Mouse (Mus musculus): ENCODE results near the gene Eef1akmt2.

Gene Eef1akmt2

DNA sequence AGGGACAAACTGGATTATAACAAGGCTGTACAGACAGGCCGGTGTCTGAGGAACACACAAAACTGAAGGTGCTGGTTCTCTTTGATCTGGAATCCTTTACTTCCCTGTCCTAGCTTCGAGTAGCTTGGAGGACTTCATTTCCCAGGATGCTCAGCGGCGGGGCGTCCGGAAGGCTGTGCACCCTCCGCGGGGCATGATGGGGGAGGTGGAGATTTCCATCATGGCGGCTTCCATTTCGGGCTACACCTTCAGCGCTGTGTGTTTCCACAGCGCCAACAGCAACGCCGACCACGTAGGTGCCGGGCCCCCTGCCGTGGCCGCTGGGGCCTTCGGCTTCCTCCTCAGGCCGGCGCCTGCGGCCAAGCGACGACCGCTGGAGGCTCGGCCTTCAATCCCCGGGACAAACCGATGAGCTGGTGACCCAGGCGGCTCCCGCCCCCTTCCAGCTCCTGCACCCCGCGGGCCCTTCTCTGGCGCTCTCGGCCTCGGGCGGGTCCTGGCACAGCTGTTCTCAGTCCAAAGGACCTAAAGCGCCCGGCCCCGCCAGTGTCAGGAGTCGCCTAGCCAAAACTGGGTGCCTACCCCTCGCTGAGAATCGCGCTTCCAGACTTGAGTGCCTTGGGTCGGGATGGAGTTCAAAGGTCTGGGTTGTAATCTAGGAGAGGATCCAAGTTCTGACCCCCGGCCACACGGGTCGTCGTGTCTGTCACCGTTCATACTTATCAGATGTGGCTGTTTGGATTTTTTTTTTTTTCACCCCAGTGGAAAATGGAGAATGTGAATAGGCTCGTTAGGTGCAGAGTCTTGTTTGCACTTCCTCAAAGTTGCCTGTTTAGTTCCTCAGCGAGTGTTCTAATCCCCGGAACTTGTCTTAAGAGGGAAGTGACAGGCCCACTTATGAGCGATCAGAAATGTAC, 6.8 kb upstream of the Eef1akmt2 start, which contains the start of gene Abraxas2:
Gene Abraxas2 (plus strand): TSS at position 184 of the 917 bp plus-strand sequence.
- peak; percentile 94 for DNase-seq

DNA sequence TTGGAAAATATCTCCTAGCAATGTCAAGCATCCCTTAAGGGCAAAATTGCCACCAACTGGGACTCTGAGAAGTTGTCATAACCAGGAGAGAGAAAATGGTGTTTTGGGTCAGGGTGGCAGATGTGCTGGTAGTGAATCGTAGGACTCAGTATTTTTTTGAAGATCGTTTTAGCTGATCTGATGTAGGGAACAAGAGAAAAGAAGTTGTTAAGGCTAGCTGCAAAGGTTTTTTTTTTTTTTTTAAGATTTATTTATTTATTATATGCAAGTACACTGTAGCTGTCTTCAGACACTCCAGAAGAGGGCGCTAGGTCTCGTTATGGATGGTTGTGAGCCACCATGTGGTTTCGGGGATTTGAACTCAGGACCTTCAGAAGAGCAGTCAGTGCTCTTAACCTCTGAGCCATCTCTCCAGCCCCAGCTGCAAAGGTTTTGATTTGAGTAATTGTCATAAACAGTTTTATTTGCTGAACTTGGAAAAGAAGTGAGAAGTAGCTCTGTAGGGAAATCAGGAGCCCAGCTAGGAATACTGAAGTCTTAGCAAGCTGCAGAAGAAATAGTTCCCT, 5.7 kb upstream of the Eef1akmt2 start:
- no peak for DNase-seq

DNA sequence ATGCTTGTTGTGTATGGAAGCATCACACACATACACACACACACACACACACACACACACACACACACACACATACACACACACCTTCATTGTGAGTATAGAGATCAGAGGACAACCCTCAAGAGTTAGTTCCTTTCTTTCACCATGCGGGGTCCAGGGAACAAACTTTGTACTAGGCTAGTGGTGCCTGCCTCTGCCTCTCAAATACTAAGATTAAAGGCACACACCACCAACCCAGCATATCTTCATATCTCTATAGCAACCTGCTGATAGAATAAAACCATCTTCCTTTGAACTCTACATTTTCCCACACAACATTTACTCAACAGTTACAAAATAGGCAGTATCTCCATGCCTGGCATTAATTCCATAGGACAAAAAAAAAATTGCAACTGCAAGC, 3.6 kb upstream of the Eef1akmt2 start:
- no peak for DNase-seq

DNA sequence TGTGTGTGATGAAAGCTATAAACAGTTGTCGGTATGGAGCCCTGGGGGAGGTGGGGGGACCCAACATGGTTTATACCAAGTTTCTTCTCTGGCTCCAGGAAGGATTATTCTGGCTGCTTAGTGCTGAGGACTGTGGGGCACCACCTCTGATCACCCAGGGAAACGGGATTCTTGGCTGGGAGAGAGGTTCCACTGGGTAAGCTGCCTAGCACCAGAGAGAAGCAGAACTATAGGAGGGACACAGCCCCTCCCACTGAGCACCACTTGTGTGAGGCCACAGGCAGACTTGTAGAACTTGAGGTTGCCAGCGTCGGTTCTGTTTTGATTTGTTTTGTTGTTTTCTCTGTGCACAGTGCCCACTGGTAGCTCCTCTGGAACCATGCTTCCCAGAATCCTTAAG, 1.5 kb upstream of the Eef1akmt2 start:
- DNase-seq, result no peak

DNA sequence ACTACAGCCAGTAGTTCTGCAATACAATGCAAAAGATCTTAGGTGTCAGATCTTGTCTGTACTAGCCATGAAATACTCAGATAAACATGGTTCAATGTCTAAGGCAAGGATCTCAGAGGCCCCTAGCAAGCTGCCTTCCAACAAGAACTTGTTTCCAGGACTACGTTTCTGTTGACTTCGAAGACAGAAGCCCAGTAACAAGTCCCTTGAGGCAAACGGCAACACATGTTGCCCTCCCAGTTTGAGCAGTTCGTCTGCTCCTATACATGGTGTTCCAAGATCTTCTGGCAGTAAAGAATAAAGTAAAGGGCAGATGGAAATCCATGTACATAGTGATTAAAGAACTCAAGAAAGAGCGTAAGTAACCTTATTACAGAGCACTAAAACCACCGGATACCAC, 888 bp upstream of the Eef1akmt2 start:
- DNase-seq, result no peak

DNA sequence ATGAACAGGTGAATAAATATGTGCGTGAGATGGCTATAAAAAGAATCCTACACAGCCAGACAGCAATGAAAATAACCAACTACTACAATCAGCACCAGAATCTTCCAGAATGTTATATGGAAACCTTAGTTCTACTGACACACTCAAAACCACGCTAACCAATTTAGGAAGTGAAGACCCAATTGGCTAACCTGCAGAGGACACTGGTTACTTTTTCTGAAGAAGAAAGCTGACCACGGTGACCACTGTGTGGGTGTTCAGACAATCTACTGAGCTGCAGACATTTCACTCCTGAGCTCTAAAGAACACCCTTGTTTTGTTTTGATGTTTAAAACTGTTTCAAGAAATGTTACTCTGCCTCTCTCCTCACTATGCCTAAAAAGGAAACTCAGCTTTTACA, 9.3 kb downstream of the Eef1akmt2 start:
- no peak for DNase-seq

DNA sequence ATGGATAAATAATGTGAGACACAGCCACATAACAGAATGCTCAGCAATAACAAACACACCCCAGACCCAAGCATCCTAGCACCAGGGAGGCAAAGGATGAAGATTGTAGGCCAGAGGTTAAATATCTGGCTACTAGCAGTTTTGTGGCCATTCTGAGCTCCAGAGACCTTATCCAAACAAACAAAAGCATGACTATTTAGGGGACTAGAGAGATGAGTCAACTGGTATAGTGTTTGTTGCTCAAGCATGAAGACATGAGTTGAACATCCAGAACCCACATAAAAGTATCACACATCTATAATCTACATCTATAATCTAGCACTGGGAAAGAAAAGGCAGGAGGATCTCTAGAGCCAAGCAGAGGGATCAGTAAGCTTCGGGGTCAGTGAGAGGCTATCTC, 10.0 kb downstream of the Eef1akmt2 start:
- DNase-seq, result no peak

DNA sequence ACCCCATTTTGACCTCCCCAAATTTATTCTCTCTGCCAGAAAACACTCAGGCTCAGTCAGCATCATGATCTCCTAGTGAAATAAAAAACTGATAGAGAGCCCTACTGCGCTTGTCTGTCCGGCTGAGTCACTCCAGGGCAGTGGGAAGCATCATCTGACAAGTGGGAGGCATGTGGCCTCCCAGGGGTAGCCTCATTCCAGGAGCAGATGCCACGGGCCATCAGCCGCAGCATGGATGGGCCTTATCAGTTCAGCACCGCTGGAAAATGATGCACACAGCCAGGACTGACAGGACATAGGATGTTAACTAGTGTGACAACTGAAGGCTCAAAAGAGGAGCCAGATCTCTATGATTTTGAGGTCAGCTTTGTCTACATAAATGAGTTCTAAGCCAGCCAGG, 11.2 kb downstream of the Eef1akmt2 start:
- no peak for DNase-seq

DNA sequence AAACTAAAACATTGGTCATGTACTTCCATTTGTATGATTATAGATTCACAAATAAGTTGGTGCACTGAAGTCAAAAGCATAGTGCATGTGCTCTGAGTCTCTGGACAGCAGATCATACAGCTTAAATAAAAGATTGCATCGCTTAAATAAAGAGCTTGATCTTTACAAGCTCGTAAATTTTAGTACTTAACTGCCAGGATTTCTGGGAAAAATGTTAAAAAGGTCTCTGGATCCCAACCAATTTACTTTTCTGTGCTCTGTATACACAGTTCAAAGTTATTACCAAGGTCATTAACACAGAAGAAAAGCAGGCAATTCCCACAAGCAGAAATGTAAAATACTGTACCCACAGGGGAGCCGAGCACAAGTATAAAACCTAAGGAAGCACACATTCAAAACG, 21.5 kb downstream of the Eef1akmt2 start:
- DNase-seq, result no peak

DNA sequence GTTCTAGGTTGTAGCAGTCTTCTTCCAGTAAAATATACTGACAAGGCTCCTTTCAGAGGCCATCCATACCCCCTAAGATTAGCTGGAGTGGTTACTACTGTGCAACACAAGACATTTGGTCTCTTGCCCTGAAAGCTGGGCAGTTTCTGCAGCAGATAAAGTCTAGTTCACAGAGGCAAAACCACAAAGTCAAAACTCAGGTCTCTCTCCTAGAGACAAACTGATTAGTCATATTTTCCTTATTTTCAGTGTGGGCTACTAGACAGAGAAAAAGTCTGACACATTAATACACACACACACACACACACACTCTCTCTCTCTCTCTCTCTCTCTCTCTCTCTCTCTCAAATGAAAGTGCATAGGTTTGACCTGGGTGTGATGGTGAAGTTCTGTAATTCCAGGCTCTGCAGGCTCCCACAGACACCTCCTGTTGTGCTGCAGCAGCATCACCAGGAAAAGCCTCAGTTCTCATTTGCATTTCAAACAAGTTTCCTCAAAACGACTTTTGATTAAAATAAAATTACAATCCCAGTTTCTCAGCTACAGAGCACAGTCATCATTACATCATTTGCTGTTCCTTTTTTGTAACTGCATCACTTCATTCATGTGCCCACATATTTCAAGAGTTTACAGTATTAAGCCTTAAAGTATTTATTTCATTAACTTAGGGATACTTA, 28.0 kb downstream of the Eef1akmt2 start:
- DNase-seq, result no peak

DNA sequence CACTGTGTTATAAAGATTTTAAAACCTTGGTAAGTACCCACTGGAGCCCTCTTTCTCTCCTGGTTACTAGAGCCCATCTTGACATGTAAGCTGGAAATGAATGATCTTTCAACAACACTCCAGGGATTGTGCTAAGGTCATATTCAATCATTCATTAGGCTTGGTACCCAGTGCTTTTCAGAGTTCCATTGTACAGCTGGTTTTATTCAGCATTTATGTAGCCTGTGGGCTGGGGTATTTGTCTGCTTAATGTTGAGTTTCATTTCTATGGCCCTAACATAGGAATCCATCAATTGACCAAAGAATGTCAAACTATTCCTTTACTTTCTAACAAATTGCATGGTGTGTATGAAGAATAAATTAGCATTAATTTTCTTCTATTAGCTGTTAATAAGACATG, 28.6 kb downstream of the Eef1akmt2 start:
- no peak for DNase-seq

DNA sequence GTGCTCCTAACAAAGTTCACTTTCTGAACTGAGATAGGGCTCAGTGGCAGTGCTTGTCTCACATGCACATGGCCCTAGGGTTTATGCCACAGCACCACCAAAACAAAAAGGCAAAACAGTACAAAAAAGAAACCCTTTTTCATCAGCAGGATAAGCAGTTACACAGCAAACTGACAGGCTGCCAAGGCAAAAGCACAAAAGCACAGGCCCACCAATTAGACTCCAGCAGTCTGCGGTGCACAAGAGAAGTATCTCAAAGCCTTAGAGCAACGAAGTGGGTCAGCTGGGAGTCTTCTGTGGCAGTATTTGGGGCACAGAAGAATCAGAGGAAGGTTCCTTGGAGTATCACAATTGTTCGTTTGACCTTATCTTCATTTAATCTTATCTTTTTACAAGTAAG, 31.8 kb downstream of the Eef1akmt2 start:
- DNase-seq, result no peak

DNA sequence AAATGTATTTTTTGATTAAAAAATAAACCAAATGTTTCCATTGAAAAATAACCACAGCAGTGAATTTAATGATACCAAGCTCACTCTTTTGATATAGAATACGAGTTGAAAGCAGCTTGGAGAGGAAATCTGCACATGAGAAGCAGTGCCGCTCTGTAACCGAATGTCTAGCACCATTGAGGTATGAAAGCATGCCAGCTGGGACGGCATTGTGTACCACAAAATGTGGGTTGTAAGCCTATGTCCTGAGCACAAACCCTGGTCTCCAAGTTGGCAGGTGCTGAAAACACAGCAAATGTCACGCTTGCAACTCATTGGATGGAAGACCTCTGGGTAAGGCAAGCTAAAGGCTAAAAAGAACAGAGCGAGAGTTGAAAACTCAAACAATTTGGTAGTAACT, 35.4 kb downstream of the Eef1akmt2 start:
- no peak for DNase-seq

DNA sequence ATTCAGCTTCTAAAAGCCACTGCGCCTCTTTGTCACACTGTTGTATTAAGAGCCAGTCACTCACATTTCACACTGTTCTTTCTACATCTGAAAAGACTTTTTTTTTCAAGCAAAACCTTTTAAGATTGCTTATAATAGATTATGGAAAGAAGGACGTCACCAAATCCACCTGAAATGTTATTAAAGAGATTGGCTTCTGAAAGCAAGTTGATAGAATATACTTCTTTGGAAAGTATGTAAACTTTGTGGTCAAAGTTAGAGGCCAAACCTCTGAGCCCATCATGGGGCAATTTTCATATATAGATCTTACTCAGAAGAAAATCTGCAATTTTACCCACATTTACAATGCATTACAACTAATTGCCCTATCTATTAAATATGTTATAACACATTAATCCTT, 35.9 kb downstream of the Eef1akmt2 start:
- DNase-seq, result no peak

DNA sequence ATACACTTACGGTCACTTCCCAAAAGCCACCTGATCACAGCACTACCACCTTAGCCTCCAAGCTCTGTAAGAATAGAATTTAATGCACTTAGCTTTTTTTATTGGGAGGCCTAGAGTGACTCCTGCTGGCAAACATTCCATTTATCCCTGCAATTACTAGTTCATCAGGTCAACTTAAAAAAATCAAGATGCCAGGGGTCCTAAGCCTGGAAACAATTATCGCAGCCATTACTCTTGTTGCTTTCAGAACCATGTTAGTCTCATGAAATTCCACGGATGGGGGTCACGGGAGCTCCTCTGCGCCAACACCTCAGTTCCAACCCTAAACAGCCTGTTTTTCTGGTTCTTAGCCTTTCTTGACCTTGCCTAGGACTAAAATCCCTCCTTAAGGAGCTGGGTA, 37.4 kb downstream of the Eef1akmt2 start:
- DNase-seq, result no peak

DNA sequence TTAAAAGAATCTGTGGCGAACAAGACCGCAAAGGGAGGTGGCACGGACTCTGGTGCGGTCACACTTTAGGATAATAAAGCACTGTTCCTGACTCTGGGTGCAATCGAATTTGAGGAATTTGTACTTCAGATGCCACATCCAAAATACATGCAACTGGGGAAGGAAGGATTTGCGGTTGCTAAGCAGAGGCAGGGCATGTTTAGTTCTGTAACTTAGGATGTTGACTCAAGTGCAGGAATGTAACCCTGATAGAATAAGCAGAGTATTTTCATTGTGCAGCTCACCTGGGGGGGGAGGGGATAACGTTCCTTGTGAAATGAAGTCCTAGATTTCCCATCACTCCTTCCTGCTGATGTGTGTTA, 38.4 kb downstream of the Eef1akmt2 start:
- no peak for DNase-seq

DNA sequence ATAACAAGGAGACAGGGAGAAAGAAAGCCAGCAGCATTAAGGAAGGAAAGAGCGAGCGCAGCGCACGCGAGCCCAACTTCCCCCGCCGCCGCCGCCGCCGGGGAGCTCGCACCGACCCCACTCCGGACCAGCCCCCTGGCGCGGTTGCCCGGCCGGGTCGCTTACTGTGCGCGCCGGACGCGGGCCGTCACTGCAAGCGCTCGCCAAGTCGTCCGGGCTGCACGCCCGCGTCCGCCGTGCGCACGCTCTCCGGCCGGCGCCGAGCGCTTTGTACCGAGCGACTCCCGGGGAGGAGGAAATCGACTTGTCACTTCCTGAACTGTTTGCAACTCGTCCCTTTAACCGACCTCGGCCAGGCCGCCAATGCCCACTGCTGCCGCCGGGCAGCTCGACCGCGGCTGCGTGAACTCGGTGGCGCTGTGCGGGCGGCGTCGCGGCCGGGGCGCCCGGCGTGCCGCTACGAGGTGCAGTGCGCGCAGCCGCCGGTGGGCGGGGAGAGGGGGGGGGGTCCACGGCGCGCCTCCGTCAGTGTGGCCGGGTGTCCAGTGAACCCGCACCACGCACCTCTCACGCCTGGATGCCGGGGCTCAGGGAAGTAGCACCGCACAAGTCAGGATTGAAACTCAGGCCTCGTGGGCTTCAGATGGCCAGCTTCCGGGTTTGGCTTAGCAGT, 38.9 kb downstream of the Eef1akmt2 start, which contains the start of gene Fam53b:
Gene Fam53b (minus strand): TSS at position 471 of the 673 bp plus-strand sequence.
- peak; percentile 85 for DNase-seq

DNA sequence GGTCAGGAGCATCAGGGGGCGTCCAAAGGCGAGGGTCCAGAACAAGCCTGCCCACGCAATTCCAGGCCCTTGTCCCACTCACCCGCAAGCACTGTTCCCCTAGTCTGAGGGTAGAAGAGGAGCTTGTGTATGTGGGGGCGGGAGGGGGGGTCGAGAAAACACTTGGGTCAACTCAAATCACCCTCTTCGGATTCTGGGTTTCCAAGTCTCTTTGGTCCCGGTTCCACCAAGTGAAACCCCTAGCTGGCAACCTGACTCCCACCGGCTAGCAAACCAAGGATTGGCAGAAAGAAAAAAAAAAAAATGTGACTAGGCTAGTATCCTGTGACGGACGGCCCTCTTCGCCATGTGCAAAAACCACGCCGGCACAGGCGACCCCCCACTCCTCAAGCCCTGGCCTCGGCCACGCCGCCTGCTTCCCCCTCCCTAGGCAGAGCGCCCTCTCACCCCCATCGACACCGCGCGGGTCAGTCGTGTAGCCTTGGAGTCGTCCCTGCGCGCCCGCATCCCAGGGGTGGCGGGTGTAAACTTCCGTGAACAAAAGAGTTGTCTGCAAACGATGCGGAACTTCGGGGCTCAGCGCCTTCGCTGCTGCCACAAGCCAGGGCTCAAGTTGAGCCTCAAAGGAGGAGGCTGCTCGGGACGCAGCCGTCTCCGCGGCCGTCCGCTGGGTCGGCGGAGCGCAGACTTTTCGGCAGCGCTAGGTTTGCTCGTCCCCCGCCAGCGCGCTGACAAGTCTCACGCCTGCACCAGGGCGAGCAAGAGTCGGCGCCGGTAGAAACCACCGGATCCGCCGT, 39.7 kb downstream of the Eef1akmt2 start:
- DNase-seq, result peak; percentile 60

DNA sequence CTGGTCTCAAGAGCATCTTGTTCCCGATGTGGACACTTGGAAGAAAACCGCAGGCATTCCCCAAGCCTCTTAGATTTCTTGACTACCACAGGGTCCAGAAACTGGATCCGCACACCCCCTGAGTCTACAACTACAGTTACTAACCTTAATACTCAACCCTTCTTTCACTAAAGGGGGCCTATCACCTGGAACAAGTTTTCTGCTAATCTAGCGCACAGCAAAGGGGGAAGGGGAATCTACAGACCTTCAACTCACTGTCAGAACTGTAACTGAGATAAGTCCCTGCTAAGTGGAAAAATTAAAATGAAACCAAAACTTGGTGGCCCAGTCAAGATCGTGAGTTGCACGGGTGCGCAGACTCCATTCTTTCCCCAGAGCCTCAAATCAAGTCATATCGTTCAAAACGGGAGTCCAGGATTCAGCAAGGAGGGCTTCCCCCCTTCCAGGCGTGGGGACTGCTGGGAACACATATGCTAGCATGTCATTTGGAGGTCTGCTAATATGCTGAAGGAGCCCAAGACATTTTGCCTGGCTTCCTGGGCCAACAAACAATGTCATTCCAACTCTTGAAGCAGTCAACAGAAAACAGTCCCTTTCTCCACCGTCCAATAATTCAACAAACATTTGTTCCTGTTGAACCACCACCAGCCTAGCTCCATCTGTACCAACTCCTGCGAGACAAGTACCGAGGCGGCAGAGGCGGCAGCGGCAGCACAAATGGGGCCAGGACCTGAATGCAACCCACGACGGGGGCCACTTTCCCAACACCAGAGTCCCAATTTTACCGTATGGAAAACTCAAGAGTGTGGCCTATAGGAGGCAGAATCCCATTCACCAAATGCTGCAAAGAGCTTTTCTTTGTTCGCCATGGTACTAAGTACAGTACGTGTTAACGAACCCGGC, 40.5 kb downstream of the Eef1akmt2 start:
- DNase-seq, result peak; percentile 35

DNA sequence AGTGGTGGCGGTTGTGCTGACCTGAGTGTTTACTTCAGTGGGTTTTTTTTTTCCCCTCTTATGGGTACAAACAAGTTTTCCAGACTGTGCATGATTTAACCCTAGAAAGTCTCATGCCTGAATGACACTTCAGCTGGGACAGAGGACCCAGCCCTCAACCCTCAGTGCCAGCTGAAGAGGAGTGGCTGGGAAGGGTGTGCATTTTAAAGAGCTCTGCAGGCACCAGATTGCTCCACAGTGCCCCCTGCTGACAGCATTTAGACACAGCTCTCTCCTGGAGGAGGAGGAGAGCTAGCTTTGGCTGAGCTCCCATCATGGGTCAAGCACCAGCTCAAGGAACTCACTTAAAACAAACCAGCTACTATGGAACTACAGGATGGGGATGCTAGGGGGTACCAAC, 41.6 kb downstream of the Eef1akmt2 start:
- DNase-seq, result peak; percentile 90

DNA sequence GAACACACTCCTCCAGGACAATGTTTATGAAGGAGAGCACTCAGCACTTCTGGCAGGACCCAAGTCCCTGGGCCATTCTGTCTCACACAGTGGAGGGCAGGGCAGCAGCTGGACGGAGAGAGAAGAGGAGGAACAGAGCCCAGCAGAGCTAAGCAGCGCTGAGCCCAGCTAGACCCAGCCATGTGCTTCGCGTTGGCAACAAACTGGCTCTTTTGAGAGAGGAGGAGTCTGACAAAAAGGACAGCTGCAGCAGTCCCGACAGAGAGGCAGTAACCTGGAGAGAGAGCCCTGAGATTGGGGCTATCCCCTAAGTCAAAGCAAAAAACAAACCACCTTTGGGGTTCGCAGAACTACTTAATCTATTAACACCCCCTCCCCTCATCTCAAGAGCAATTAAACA, 42.1 kb downstream of the Eef1akmt2 start:
- DNase-seq, result no peak

Measured in retina, postnatal 1 day (tissue).